Mouse (Mus musculus) midbrain, embryonic 16.5 days (tissue): ENCODE data around the gene Gpx5. TPM values are rescaled to one million over a fixed set of nuclear protein-coding genes. Genes with fewer than 3 reads are reported as not detected.
"Not testable (repeated sequence)": the region's sequence is repeated elsewhere in the genome, so short reads cannot be mapped to it uniquely, and the experiment has no call there.

Experiments
- ATAC-seq: fragments of 200-750 bp; cut with Nextera tagmentation; 2 replicates; pipeline ENCODE4 v1.8.0; 2017; ENCODE audit warnings: moderate TSS enrichment
- H3K27ac ChIP-seq: fragments of 300-500 bp; sonication (generic); 2 replicates; pipeline ENCODE4 v1.5.1; 2014; ENCODE audit warnings: mild to moderate bottlenecking, low read length, mixed read lengths
- H3K27me3 ChIP-seq: fragments of 300-500 bp; sonication (generic); 2 replicates; pipeline ENCODE4 v1.6.1; 2014; ENCODE audit warnings: low read depth, low read length, mixed read lengths; ENCODE audit not compliant: control insufficient read depth, insufficient read depth
- H3K36me3 ChIP-seq: fragments of 300-500 bp; sonication (generic); 2 replicates; pipeline ENCODE4 v1.6.1; 2014; ENCODE audit warnings: mild to moderate bottlenecking, low read length, moderate library complexity, mixed read lengths; ENCODE audit not compliant: control insufficient read depth, insufficient read depth
- H3K4me1 ChIP-seq: fragments of 300-500 bp; sonication (generic); 2 replicates; pipeline ENCODE4 v1.6.1; 2014; ENCODE audit warnings: mild to moderate bottlenecking, low read length, mixed read lengths; ENCODE audit not compliant: control insufficient read depth, insufficient read depth
- H3K4me2 ChIP-seq: fragments of 300-500 bp; sonication (generic); 2 replicates; pipeline ENCODE4 v1.6.1; 2014; ENCODE audit warnings: mild to moderate bottlenecking, low read length, mixed read lengths
- H3K4me3 ChIP-seq: fragments of 300-500 bp; sonication (generic); 2 replicates; pipeline ENCODE4 v1.5.1; 2014; ENCODE audit warnings: low read depth, mild to moderate bottlenecking, low read length, moderate library complexity, mixed read lengths
- H3K9ac ChIP-seq: fragments of 300-500 bp; sonication (generic); 2 replicates; pipeline ENCODE4 v1.6.1; 2014; ENCODE audit warnings: low read depth, low read length, mixed read lengths
- H3K9me3 ChIP-seq: fragments of 300-500 bp; sonication (generic); replicated peaks from 2 replicates; pipeline ENCODE4 v1.6.1; 2014; ENCODE audit warnings: mild to moderate bottlenecking, low read length, mixed read lengths; ENCODE audit not compliant: control insufficient read depth, poor library complexity, severe bottlenecking
- WGBS: fragments of 180-500 bp; shearing (Covaris S2); extraction: QIAGEN DNeasy Blood & Tissue Kit; methylation state at CpG from one replicate; pipeline ENCODE4 v1.1.7; 2014; 5-methylcytosine and 5-hydroxymethylcytosine counted together
- polyA plus RNA-seq: library from polyadenylated mRNA; unstranded; fragments of >200 nt; fragmentation: Nextera tagmentation; extraction: Ambion mirVana; gene quantifications from 2 replicates; pipeline ENCODE4 v1.2.1, GENCODE M21; 2015

Gpx5 gene
- polyA plus RNA-seq, 1 experiment from 2014 or later = not detected

DNA sequence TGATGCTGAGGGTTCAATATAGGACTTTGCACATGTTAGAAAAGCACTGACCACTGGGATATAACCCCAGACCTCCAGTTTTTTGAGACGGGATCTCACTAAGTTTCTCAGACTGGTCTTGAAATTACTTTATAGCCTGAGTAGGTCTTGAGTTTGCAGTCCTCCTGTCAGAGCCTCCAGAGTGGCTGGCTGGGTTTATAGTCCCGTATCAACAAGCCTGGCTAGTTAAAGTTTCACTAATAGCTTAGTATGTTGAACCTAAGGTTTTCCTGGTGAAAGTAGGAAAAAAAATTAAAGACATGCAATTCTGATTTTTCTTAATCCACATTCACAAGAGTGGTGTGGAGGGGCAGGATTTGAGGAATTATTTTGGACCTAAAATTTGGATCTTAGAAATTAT lies 46.3 kb downstream of the Gpx5 start:
- H3K9ac ChIP-seq = no peak overlapping the region
- no peak overlapping the region for H3K27ac ChIP-seq
- H3K4me1 ChIP-seq = no peaks in the 10 kb centered on the region
- no peaks in the 10 kb centered on the region for H3K36me3 ChIP-seq
- peaks cover 13% of the 10 kb centered on the region for H3K27me3 ChIP-seq
- WGBS = 92% methylated on average over 2 of the region's 2 CpGs
- H3K9me3 ChIP-seq = no peaks in the 10 kb centered on the region
- no peak overlapping the region for H3K4me3 ChIP-seq
- no peak overlapping the region for H3K4me2 ChIP-seq
- ATAC-seq = no peak

DNA sequence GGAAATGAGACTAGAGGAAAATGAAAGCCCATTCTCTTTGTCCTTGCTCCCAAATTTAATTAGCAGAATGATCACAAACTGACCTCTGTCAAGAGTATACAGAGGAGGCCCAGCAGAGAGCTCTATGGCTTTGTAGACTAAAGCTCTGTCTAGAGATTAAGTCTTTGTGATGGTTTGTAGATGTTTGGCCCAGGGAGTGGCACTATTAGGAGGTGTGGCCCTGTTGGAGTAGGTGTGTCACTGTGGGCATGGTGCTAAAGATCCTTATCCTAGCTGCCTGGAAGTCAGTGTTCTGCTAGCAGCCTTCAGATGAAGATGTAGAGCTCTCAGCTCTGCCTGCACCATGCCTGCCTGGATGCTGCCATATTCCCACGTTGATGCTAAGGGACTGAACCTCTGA lies 47.6 kb downstream of the Gpx5 start:
- 38% methylated on average over 1 of the region's 1 CpGs for WGBS
- not testable (repeated sequence) for ATAC-seq

DNA sequence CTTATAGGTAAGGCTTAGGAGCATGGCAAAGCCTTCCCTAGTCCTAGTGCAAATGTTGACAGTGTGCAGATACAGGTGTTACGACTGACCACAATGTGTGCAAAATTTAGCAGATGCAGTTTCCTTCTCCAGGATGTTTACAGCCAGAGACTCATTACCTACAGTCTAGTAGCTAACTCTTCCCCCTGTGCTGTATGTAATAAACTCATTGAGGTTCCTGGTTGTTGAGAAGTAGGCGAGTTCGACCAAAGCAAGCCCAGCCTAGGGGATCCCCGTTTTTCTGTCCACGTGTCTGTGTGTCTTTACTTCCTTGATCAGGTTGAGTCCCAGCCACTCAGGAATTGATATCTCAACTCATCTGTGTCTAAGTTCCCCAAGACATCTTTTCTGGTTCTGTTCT lies 48.4 kb downstream of the Gpx5 start:
- no peak for ATAC-seq
- WGBS = 85% methylated on average over 5 of the region's 5 CpGs
- no peak overlapping the region for H3K9ac ChIP-seq
- H3K4me3 ChIP-seq = no peak overlapping the region
- no peak overlapping the region for H3K27ac ChIP-seq
- H3K4me1 ChIP-seq = no peaks in the 10 kb centered on the region
- peaks cover 13% of the 10 kb centered on the region for H3K27me3 ChIP-seq
- H3K36me3 ChIP-seq = no peaks in the 10 kb centered on the region
- H3K4me2 ChIP-seq = no peak overlapping the region
- no peaks in the 10 kb centered on the region for H3K9me3 ChIP-seq

More for the DNA sequence above, 47.6 kb downstream of the Gpx5 start:
- not testable (repeated sequence) for H3K9me3 ChIP-seq, H3K4me2 ChIP-seq, H3K4me1 ChIP-seq, H3K36me3 ChIP-seq, H3K4me3 ChIP-seq, H3K9ac ChIP-seq, H3K27ac ChIP-seq
- H3K27me3 ChIP-seq = peaks cover 13% of the 10 kb centered on the region

DNA sequence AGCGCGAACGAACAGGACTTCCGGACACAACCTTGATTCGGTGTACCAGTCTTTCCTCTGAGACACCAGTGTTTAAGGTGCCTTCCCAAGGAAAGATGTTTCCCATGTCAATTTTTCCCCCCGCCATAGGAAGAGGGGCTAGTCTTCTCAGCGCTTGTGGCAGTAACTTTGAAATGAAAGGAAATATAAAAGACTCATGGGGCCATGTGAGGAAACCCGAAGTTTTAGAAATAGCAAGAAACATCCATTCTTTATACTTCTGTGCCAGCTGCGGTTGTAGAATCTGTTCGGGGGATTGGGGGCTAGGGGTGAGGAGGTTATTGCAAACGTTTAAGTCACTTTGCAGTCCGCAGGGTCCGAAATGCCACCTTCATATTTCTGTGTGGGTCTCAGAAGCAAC lies 49.3 kb downstream of the Gpx5 start:
- Histone ChIP-seq H3K27me3 (peaks cover 13% of the 10 kb centered on the region), H3K27ac (no peak overlapping the region), H3K4me1 (no peaks in the 10 kb centered on the region), H3K9me3 (no peaks in the 10 kb centered on the region), H3K4me3 (0 out of 2 replicates have a peak overlapping the region, but pooled peaks have one; percentile 3), H3K4me2 (peak overlapping the region; percentile 22; the same call in 1 of the 2 replicates), H3K9ac (no peak overlapping the region), H3K36me3 (no peaks in the 10 kb centered on the region)
- no peak for ATAC-seq
- WGBS = 18% methylated on average over 13 of the region's 13 CpGs

DNA sequence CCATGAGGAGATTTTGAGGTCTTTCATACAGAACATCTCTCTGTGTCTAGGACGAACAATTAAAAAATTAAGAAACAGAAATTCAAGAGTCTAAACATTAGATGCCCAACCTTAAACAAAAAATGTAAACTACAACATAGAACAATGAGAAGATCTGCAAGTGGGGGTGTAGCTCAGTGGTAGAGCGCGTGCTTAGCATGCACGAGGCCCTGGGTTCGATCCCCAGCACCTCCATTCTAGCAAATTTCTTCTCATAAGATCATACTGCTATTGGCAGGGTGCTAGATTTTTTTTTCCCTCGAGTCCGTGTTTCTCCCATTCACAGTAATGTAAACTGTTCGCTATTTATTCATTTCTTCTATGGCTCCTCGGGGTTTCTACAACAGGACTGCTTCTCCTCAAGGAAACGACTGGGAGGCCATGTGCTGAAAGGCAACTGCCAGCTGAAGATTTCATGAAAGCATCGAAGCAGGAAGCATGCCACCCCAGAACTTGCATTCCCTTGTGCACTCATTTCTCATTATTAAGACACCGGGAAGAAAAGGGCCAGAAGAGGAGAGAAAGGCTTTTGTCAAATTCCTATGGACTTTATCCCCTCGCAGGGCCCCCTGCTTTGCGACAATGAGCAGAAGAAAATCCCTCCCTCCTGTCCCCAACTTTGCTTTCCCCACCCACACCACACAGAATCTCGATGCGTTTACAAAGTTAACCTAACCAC lies 50.0 kb downstream of the Gpx5 start:
- WGBS = 8% methylated on average over 16 of the region's 16 CpGs
- Histone ChIP-seq H3K4me3 (0 out of 2 replicates have a peak overlapping the region, but pooled peaks have one; percentile 3), H3K4me1 (no peaks in the 10 kb centered on the region), H3K9me3 (no peaks in the 10 kb centered on the region), H3K27me3 (peaks cover 13% of the 10 kb centered on the region), H3K9ac (no peak overlapping the region), H3K36me3 (no peaks in the 10 kb centered on the region), H3K4me2 (peak overlapping the region; percentile 22; the same call in 1 of the 2 replicates), H3K27ac (no peak overlapping the region)
- no peak for ATAC-seq

DNA sequence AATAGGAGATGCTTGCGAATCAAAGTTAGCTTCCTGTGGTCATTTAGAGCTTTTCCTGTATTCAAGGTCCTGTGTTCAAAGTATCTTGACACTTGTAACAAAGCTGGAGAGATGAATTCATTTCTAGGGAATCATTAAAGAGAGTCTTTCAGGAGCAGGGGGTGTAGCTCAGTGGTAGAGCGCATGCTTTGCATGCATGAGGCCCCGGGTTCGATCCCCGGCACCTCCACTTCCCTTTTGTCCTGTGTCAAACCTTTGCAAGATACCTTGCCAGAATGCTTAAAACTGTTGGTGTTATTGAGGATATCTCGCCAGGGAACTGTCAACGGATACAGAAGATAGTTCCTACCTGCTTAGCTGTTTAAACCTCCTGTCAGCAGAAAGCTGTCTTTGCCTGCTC lies 51.7 kb downstream of the Gpx5 start:
- no peak for ATAC-seq
- Histone ChIP-seq H3K4me2 (no peak overlapping the region), H3K9me3 (no peaks in the 10 kb centered on the region), H3K9ac (no peak overlapping the region), H3K4me3 (no peak overlapping the region), H3K27ac (no peak overlapping the region), H3K4me1 (no peaks in the 10 kb centered on the region), H3K27me3 (peaks cover 13% of the 10 kb centered on the region), H3K36me3 (no peaks in the 10 kb centered on the region)
- 13% methylated on average over 7 of the region's 7 CpGs for WGBS

DNA sequence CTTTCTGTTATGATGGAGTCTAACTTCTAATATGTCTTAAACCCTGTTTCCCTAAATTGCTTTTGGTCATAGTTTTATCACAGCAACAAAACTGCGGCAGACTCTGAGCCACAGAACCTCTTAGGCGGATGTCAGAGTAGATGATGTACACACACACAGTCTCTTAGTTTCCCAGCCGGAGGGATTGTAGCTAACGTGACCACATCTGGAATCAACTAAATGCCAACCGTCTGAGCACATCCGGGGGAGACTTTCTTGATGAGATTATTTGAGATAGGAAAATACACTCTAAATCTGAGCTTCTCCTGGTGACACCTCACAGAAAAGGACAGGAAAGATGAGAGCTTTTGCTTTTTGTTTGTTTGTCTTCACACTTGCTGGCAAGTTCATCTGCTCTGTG lies 55.4 kb downstream of the Gpx5 start:
- H3K9ac ChIP-seq = no peak overlapping the region
- H3K4me3 ChIP-seq = no peak overlapping the region
- H3K36me3 ChIP-seq = no peaks in the 10 kb centered on the region
- no peaks in the 10 kb centered on the region for H3K9me3 ChIP-seq
- WGBS = 93% methylated on average over 6 of the region's 6 CpGs
- no peak overlapping the region for H3K4me2 ChIP-seq
- no peak overlapping the region for H3K27ac ChIP-seq
- no peaks in the 10 kb centered on the region for H3K27me3 ChIP-seq
- peaks cover 4% of the 10 kb centered on the region; the same call in 1 of the 2 replicates for H3K4me1 ChIP-seq
- no peak for ATAC-seq

DNA sequence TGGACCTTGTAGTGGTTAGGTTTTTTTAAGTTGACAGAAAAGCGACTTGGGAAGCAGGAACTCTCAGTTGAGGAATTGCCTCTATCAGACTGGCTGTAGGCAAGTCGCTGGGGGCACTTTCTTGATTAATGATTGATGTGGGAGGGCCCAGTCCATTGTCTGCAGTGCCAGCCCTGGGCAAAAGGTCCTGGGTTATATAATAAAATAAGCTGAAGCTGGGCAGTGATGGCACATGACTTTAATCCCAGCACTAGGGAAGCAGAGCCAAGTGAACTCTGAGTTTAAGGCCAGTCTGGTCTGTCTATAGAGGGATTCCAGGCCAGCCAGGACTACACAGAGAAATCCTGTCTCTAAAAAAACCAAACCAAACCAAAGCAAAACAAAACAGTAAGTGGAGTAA lies 55.8 kb downstream of the Gpx5 start:
- no peak overlapping the region for H3K4me2 ChIP-seq
- 71% methylated on average over 2 of the region's 2 CpGs for WGBS
- H3K36me3 ChIP-seq = no peaks in the 10 kb centered on the region
- H3K27ac ChIP-seq = no peak overlapping the region
- H3K4me1 ChIP-seq = peaks cover 4% of the 10 kb centered on the region; the same call in 1 of the 2 replicates
- no peak overlapping the region for H3K4me3 ChIP-seq
- H3K9ac ChIP-seq = no peak overlapping the region
- no peaks in the 10 kb centered on the region for H3K27me3 ChIP-seq
- no peaks in the 10 kb centered on the region for H3K9me3 ChIP-seq
- ATAC-seq = no peak
